Mouse (Mus musculus) adrenal gland, postnatal 4 days (tissue): ENCODE measurements around the gene Mag. TPM values are rescaled to one million over a fixed set of nuclear protein-coding genes. Genes with fewer than 3 reads are reported as not detected.
"Not testable (repeated sequence)": the region's sequence is repeated elsewhere in the genome, so short reads cannot be mapped to it uniquely, and the experiment has no call there.

Source experiments
- DNase-seq, 2 experiments: peaks; one replicate each; pipeline ENCODE4 v3.0.0; 2021 to 2022; ENCODE audit warnings: low spot score in 2 of 2, mixed read lengths in 2 of 2
- long read RNA-seq, 2 experiments: library from polyadenylated mRNA; stranded (forward); transcript quantifications; one replicate each; pipeline ENCODE4 v2.0.0; 2021
- total RNA-seq, 2 experiments: library from RNA; stranded (reverse); gene quantifications; 2 replicates each; pipeline ENCODE4 v1.2.3; 2021

Mag gene
- 1 to 10 TPM in 1 of 2 experiments, under 1 TPM in 1; 0.45 to 1.4 TPM for total RNA-seq
- long read RNA-seq, experiment 1, result 0 reads
- long read RNA-seq, experiment 2, partial matches to known transcripts, result 1 of 4 reads
- long read RNA-seq, experiment 2, other reads (novel, unspliced or antisense), result 3 of 4 reads

DNA sequence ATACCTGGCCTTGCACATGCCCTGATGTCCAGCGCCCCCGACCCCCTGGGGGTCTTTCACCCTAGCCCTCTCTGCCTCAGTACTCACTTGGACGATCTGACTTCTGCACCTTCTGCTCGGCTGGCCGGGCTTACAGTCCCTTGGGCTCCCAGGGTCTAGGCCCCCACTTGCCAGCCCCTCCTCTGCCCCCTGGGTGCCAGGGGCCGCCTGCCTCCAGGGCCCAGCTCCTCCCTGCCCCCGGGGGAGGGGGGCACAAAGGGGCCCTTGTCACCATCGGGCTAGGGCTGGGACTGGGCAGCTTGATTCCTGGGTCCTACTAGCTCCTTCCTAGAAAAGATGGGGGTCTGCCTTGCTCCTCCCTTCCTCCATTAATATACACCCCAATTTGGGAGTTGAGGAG is at the start of gene Mag:
Mag (minus strand) TSS at position 142 of the 400 bp plus-strand sequence.
- DNase-seq, result no peak

DNA sequence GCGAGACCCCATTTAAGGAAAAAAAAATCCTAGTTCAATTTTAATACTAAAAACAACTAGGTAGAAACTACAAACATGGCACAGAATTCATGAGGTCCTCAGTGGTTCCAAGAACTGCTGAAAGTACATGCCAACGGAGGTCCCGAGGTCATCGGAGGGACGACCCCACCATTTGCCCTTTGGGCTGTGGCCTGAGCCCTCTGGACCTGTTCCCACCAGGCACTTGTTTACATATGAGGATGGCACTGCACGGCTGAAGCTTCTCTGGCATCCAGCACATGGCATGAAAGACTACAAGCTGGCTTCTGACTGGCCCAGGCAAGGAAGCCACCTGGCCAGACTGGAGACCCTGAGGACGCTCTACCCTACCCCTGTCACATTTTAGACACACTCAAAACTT is 49.7 kb upstream of the Mag start:
- no peak for DNase-seq

DNA sequence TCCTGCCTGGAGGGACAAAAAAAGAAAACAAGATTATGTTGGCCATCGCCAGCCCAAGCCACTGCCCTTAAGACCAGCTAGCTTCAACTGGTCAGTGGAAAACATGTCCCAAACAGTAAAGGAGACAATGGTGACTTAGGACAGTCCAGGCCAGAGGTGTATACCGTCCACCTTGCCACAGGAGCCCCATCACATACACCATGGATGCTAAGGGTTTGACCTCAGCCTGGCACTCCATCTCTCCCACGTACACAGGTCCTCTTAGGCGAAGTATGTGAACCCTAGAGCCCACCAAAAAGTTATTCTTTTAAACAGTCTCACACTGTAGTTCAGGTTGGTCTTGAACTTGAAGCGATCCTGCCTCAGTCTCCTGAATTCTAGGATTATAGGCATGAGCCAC is 48.2 kb upstream of the Mag start:
- no peak for DNase-seq

DNA sequence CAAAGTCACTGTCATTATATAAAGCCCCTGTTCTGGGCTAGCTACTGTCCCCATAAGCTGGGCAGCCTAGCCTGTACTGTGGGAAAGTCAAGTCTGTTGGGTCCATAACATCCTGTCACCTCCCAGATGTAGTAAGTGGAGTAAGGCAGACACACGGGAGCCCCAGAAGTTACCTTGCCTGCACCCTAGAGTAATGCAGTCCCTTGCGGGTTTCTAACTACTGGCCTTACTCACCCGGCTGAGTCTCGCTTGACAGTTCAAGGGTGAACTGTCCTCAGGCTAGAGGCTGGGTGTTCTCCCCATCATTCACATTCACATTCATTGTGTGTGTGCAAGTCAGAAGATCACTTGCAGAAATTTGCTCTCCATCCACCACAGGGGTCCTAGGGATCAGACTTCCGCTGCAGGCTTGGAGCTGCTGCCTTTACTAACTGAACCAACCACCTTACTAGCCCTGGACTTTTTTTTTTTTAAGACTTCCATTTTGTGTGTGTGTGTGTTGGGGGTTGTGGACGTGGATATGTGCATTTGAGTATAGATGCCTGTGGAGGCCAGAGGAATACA is 45.2 kb upstream of the Mag start:
- no peak for DNase-seq

DNA sequence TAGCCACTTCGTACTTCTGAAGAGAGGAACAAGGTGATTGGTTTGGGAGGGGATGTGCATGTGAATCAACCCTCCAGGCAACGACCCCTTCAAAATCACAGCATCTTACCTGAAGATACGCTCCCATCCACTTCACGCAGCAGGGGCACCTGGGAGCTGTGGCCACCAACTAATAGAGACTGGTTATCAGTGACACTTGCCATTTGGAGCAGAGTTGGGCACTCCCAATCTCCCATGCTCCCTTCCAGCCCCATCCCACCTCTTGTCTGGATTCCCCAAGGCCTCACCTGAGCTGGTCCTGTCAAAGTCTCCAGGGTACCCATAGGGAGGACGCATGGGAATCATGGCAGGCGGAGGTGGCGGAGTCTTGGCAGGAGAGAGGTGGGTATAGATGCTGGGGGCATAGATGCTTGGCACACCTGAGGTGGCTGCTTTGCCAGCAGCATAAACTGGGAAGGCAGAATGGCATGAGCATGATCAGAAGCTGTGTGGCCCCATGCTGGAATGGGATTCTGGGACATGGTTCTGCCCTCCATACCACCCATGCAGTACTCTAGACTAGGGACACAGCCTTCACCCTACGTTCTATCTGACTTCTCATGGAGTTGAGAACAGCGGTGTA is 44.3 kb upstream of the Mag start:
- no peak for DNase-seq

DNA sequence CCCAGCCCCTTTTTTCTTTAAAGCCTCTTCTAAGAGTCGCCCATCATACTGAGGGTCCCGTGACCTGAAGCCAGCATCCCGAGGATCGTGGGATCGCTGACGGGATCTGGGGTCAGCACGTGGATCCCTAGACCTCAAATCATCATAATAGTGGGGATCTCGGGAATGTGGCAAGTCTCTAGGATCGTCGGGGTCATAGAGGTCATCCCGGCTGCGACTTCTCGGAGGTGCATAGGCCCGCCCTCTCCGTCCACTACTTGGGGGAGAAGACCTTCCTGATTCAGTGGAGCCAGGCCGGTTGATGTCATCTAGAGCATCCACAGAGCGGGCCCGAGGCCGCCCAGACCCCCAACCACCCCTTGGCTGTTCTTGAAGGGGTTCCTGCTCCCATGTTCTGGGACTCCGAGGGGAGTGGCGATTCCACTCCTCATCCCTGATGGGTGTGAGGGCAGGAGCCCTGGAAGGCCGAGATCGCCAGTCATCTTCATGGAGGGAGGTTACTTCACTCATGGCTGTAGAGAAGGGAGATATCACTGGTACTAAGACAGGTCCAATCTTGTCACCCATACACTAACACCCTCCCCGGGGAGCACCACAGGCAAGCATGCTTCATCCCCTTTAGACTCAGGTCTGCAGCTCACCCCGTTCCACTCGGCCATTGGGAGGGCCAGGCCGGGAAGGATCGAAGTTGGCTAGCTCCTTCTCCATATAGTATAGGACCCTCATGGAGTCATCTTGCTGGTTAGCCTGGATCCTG is 43.6 kb upstream of the Mag start:
- no peak for DNase-seq

DNA sequence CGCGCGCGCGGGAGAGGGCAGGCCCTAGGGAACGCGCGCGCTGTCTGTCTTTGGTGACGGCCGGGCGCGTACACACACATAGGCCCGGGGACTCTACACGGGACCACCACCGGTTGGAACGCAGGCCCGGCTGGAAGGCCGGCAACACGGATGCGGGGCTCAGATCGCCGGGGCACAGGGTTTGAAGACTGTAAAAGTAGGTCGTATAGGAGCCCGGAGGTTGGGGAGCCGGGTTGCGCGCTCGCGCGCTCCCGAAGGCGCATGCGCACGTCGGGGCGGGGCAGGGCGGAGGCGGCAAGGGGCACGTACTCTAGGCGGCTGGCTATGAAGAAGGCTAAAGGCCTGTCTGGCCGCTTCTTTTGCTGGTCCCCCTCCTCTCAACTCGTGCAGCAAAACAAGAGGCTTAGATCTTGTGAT is 42.7 kb upstream of the Mag start:
- peak; percentile 88 to 89 for DNase-seq

DNA sequence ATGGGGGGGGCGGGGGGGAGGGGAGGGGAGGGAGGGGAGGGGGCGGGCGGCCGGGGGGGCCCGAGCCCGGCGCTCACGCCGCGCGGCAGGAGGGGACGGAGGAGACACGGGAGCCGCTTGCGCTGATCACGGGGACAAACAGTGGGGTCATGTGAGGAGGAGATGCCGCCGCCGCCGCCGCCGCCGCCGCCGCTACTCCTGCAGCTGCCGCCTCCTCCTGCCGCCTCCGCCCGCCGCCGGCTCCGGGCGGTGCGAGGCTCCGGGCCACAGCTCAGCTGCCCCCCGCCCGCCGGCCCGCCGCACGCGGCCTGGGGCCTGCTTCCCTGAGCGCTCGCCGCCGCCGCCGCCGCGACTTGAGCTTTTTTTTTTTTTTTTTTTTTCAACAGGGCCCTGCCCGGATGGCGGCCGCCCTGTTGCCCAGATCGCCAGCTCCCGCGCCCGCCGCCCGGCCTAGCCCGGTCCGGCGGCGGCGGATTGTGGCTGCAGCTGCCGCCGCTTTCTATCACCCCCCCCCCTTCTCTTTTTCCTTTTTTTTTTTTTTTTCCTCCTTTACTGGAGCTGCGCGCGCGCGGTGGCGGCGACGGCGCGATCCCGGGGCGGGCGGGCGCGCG is 42.2 kb upstream of the Mag start, which contains the start of gene Usf2:
Usf2 (minus strand) TSS at position 48 of the 611 bp plus-strand sequence.
- DNase-seq, result peak; percentile 60 to 63

DNA sequence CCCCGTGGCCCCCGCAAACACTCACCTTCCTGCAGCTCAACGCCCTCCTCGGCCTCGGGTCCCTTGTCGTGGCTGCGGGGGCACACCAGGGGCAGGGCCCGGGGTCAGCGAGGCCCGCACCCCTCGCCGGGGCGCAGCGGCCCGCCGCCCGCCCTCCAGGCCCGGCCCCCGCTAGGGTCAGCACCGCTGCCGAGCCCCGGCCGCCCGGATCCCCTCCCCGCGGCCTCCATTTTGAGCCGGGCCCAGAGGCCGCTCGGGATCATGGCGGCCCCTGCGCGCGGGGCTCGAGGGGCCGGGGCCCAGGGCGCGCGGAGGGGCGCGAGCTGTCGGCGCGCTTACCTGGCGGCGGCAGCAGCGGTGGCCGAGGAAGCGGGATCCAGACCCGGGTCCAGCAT is 41.7 kb upstream of the Mag start:
- DNase-seq, result no peak

DNA sequence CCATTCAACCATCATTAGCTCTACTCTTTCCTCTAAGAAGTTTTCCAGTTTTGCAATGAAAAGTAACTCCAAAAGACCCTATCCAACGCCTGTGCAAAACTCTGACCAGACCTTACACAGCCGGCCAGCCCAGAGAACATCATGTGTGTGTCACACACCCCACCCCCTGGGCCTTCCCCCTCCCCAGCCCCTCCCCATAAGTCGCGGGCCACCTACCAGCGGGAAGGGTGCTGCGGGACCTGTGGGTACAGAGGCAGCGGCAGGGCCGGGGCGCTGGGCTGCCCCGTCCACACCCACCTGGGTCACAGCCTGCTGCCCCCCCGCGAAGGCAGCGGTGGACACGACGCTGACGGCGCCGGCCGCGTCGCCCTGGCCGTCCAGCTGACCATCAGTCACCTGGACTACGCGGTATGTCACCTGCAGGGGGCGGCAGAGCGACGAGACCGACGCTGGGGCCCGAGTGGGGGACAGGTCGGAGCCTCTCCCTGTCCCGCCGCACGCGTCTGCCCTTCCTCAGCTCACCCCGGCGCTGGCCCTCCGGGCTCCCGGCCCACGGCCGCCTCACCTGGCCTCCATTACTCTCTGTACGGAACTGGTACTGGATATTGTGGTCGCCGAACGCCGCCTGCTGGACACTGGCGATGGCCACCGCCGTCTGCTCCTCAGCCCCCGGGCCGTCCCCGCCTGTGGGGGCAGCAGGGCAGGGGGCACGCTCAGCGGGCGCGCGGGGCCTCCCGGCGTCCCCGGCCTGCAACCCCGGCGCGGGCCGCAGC is 41.1 kb upstream of the Mag start:
- DNase-seq, result peak; percentile 82 to 86

DNA sequence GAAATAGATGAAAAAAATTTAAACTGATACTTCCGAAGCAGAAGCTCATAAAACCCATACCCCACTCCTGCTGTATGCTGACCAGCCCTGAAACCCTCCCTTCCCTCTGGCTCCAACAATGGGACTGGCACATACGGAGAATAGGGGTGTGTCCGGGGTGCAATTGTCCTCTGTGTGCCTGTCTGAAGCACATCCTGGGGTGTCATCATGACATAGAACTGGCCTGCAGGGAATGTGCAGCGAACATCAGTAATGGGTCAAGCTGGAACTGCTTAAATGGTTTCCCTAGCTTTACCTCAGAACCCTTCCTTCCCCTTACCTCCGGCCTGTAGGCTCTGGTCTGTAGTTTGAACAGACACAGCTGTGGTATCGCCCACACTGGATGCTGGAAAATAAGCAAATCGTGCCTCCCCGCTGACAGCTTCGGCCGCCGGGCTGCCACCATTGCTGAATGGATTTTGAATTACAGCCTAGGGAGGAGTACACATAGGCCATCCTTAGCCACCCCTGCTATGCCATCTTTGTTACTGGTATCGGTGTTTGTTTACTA is 40.4 kb upstream of the Mag start:
- no peak for DNase-seq

DNA sequence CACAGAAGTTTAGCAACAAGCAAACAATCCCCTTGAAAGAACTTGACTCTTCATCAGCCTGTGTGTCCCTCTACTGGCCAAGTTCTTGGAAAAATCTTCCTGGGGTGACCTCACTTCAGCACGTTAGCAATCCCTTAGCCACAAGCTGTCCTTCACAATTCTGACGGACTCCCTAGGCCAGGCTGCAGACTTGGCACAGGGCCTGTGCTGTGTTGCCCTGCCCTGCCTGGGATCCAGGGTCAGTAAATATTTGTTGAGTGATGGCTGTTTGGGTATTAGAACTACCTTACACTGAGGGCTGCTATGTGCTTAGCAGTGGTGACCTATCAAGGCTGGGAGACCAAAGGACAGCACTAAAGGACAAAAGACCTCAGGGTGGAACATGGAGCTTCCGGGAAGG is 39.4 kb upstream of the Mag start:
- no peak for DNase-seq

DNA sequence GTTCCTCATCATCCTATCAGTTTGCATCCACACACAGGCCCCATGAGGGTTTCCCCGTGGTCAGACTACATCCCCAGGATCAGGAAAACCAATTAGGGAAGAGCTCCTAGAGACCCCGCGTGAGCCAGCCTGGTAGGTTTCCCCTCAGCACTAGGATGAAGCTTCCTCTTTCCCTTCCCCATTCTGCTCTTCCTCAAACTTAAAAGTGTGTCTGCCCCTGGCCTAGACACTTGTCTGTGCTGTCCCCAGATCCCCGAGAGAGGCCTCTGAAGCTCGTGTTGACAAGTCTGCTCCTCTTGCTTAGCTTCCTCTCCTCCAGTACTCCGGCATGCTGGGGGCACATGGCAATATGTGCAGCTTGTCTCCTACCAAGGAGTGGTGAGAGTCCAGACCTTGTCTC is 38.8 kb upstream of the Mag start:
- DNase-seq, result no peak

DNA sequence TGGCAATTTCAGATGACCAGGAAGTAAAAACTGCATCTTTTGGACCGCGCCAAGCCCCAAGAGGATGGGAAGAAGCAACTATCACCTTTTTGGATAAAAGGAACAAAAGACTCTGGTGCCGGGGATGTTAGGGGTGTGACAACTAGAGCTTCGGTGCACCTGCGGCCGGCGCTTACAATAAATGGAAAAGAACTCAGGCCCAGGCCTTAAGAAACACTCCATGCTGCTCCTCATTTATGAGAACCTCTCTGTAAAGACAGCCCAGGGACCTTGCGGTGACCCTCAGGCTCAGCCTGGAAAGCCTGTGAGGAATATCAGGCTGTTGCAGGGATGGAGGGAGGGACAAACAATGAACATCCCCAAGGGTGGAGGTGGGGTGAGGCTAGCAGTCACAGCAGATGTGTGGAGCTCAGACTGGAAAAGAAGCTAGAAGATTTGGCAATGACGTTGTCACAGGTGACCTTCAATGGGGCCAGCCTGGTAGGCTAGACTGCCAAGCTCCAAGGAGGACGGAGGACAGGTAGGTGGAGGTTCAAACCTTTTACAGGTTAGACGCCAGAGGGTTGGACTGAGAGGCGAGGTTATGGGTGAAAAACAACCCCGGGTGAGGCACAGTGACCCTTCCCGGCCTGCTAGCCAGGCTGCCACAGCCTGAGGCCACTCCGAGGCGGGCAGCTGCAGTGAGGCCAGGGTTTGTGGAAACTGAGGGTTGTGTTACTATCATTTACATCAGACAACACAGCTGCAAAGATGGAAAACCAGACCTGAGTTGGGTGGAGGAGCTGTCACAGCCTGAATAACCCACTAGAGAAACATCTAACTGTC is 38.0 kb upstream of the Mag start:
- DNase-seq, result no peak

DNA sequence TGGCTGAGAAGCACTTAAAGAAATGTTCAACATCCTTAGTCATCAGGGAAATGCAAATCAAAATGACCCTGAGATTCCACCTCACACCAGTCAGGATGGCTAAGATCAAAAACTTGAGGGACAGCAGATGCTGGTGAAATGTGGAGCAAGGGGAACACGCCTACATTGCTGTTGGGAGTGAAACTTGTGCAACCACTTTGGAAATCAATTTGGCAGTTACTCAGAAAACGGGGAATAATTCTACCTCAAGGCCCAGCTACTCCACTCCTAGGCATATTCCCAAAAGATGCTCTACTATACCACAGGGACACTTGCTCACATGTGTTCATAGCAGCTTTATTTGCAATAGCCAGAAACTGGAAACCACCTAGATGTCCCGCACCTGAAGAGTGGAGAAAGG is 35.2 kb upstream of the Mag start:
- DNase-seq, result not testable (repeated sequence)

DNA sequence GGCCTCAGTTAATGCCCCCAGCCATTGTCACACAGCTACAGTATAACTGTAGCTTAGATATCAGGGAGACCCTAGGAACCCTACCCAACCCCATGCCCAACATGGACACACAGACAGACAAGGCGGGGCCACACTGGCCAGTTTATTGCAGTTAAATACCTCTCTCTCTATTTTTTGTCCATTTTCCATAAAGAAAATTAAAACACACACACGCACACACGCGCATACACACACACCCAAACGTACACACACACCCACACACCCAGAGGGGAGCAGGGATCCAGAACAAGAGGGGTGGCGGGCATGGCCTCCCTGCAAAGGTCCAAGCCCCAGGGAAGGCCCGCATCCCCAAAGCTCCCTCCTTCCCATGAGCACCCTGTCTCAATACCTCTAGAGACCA is 31.2 kb upstream of the Mag start:
- no peak for DNase-seq

DNA sequence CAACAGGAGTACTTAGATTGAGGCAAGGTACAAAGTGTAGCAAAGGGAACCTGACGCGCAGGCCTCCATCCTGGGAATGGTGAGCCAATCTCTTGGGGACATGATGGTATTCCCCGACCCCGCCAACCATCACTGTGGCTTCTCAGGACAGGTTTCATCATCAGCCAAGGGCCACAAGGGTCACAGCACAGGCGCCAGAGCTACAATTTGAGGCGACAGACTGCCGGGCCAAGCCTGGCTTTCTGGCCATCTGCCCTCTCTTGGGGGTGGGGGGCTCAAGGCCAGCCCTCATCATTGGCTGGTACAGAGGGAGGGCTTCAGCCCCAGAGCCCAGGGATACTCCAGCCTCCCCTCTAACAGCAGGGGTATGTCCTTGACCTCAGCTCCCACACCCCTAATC is 30.8 kb upstream of the Mag start:
- DNase-seq, result not testable (repeated sequence)

DNA sequence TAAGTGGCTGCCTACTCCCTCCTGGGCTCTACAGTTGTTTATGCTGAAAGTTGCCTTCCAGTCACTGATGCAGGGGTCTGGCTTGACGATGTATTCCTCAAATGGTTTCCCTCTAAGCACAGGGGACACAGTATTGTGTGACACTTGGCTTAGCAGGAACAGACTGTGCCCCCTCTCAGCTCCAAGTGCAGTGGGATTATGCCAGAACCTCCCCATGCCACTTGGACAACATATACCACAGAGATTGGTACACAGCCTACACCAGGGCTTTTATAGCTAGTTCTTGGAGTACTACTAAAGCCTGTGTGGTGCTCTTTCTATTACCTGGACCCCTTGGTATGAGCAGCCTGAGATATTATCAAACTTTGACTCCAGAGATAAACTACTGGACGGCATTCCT is 30.0 kb upstream of the Mag start:
- DNase-seq, result not testable (repeated sequence)

DNA sequence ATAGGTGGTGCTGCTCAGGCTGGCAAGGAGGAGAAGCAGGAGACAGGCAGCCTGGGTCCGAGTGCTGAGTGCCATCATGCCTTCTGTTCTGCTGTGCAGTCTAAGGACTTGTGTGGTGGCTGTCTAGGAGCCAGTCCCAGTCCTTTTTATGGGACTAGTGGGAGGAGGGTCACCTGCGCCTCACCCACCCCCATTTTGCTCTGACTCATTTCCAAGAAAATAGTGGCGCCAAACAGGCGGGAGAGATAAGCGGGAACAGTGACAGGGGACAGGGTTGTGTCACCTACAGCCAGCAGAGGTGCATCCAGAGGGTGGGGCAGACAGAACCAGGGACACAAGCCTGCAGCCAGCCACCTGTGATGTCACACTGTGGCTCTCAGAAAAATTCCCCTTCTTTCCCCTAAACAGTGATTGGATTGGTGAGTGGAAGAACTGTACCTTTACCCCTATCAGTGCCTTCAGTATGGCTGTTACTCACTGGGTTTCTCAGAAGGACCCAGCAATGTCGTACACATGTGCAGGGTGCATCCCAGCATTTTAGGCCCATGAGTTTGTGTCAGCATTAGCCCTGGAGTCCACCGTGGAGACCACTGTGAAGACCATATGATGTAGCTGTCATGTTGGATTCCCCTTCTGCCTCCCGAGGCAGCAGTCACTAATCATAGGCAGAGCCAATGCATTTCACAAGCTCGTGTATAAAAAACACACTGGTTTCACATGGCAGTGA is 29.4 kb upstream of the Mag start, which contains the start of gene Hamp:
Hamp (minus strand) TSS at position 124 of the 727 bp plus-strand sequence.
- DNase-seq, result no peak
